Mouse (Mus musculus): ENCODE data around the gene Bcat2.
A peak's percentile ranks its signal among the peaks of the same experiment; 100 is the strongest.

The Bcat2 gene

DNA sequence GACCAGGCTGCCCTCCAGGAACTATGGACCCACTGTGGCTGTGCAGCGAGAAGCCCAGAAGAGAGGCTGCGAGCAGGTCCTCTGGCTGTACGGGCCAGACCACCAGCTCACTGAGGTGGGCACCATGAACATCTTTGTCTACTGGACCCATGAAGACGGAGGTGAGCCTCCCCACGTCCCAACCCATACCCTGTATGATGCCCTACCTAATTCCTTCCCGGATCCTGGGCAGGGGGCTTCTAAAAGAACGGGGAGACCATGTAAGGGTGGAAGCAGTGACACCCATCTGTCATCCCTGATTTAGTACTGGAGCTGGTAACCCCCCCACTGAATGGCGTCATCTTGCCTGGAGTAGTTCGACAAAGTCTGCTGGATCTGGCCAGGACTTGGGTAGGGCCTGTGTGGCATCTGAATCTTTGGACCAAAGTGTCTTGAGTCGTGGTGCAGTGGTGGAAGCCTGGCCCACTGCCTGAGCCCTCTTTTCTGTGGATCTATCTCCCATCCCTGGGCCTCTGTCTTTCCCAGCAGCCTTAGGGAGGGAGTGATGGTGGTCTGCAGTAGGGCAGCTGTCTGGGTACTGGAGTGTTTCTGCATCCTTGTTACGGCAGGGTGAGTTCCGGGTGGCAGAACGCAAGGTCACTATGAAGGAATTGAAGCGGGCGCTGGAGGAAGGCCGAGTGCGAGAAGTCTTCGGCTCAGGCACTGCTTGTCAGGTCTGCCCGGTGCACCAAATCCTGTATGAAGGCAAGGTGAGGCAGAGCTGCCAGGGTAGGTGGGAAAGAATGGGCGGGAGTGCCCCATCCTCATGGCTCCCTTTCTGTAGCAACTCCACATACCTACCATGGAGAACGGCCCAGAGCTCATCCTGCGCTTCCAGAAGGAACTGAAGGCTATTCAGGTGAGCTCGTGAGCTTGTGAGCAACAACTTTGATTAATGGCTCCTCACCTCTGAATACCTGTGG, 18.0 kb downstream of the Bcat2 start:
- no peak for DNase-seq

- peak; percentile 95 for DNase-seq
These were observed 19.2 kb downstream of the Bcat2 start for GRCm38 (mm10) chr7:45589173-45589572.

- DNase-seq: no peak
These were observed 19.9 kb downstream of the Bcat2 start for GRCm38 (mm10) chr7:45589898-45590297.

- no peak for DNase-seq
These were observed 20.9 kb downstream of the Bcat2 start for GRCm38 (mm10) chr7:45590874-45591273.

DNA sequence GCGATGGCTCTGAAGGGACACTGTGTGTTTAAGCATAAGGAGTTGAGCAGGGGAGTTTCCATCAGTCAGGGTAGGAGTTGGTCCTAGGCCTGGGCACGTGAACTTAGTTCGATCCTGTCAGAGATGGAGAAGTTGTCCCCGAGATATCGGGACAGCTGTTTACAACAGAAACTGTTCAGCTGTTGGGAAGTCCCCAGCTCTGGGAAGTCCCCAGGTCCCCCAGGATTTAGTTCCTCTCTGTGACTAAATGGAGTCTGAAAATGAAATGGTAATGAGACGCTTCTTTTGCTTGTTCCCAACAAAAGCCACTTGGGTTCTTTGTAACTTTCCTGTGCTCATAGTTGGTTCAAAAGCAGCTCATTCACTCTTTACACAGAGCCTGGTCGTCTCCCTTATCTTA, 21.9 kb downstream of the Bcat2 start:
- DNase-seq: no peak

DNA sequence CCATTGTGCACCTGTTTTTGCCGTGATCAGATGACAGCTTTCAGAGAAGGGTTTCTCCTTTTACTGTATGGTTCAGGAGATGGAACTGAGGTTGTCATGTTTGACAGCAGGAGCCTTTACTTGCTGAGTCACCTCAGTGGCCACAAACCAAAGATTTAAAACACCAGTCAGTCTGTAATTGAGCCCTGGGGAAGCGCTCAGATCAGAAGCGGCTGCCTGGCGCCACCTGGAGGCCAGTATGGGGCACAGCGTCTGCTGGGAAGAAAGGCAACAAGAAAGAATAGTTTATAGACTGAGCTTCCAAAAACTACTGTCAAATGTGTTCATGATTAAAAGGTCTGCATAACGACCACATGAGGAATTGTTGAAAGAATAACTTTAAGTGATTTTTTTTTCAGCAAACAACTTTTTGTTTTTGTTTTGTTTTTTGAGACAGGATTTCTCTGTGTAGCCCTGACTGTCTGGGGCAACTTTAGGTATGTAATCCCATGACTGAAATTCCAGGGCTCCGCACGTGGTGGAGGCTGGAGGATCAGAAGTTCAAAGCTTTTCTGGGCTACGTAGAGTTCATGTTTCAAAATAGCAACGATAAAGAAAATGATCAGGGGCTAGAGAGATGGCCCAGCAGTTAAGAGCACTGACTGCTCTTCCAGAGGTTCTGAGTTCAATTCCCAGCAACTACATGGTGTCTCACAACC, 23.3 kb downstream of the Bcat2 start:
- DNase-seq: peak; percentile 78

DNA sequence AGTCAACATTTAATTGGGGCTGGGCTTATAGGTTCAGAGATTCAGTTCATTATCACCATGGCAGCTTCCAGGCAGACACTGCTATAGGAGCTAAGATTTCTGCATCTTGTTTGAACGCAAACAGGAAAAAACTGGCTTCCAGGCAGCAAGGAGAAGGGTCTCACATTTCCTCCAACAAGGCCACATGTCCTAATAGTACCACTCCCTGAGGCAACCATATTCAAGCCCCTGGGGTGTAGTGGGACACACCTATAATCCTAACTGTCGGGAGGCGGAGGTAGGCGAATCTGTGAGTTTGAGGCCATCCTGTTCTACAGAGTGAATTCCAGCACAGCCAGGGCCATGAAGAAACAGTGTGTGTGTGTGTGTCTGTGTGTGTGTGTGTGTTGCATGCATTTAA, 25.2 kb downstream of the Bcat2 start:
- DNase-seq: no peak

DNA sequence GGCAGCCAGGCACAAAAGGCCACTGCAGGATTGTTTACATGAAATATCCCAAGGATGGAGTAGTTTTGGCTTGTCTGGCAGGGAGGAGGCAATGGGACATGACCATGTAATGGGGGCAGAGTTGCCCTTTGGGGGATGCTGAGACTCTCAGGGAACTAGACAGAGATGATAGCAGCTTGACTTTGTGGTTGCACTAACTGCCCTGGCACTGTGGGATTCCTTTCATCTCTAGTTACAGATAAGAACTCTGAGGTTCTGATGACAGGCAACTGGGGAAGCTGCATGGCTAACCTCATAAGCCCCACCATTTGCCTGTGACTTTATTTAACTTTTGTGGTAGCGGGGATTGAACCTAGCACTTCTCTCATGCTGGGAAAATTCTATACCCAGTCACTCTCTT, 26.2 kb downstream of the Bcat2 start:
- DNase-seq: no peak

DNA sequence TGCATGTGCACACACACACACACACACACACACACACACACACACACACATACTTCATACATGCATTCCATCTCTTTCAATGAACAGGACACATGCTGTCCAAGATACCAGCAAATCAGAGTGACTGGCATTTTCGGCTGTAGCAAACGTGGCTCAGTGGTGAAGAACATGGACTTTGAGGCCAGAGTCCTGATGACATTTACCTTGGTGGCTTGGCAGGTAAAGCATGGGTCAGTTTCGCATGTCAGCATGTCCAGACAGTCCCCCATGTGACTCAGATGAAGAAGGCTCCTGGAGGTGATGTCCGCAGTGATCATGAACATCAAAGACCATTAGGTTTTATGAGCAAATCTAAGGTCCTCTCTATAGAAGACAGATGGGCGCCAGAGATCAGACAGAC, 27.1 kb downstream of the Bcat2 start:
- no peak for DNase-seq

GRCm38 (mm10) chr7:45597527-45597926, 27.6 kb downstream of the Bcat2 start:
- DNase-seq: no peak

DNA sequence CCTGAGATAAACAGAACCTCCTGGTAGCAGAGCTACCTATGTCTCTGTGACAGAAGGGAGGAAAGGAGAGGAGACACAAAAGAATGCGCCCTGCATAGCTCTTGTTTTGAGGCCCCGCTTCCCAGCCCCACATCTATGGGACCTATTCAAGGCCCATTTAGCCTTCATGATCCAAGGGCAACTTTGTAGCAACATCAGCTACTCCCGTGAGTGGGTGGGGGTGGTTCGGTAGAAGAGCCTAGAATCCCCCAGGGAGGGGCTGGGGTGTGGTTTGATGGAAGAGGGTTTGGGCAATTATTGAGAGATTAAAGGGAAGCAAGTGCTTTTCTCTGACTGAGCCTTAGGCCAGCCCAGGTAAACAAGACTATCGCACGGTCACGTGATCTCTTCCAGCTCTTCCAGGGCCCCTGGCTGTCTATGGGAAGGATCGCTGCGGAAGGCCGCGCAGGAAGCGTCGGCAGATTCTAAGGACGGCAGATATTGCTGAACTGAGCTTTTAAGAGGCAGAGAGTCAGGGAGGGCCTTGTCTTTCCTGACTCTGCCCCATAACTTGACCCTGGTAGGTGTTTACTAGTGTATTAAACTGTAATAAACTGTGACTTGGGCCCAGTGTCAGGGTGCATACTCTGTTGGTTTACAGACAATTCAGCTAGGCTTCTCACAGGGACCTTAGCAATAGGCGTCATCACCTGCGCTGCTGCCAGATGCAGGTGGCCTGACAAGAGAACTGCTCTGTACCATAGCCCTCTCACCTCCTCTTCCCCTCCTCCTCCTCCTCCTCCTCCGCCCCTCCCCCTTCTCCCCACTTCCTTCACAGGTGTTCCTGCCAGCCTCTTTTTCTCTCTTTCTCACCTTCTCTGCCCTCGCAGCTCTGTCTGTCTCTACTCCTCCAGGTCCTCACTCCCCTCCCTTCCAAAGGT, 29.3 kb downstream of the Bcat2 start:
- no peak for DNase-seq

DNA sequence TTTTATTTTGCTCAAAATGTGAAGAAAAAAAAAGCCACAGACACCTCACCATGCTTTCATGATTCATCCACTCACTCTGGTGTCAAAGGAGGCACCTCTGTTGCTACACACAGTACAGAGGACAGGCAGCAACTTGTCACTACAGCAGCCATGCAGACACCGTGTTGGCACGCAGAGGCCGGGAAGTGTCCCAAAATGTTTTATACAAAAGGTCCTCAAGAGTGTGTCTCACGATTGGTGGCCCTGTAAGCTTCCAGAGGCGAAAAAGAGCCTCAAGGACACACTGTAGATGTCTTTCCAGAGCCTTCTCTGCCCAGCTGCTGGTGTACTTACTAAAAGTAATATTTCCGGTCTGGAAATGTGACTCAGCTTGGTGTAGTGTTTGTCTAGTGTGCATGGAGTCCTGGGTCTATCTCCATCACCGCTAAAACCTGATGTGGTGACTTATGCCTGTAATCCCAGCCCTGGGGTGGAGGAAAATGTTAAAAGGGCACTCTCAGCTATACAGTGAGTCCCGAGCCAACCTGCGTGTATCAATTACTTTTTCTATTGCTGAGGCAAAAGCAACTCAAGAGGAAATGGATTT, 35.8 kb downstream of the Bcat2 start:
- DNase-seq: no peak

DNA sequence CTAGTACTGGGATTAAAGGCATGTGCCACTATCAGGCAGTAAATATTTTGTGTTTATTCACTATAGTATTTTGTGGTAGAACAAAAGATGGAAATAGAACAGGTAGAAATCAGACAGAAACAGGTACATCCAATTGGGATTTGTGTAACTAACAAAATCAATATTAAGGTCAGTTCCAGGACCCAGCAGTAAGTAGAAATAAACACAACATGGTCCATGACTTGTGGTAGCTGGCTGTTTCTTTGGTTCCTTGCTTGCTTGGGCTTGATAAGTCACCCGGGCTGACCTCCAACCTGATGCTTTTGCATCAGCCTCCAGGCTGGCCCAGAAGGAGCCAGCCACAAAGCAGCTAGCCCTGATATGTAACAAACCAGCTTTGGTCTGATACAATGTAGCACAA, 39.6 kb downstream of the Bcat2 start:
- no peak for DNase-seq

- DNase-seq: no peak
These were observed 46.3 kb downstream of the Bcat2 start for GRCm38 (mm10) chr7:45616277-45616676.

GRCm38 (mm10) chr7:45617042-45617695, 47.2 kb downstream of the Bcat2 start, which contains the start of gene Fut1:
Fut1 (plus strand) TSS chr7:45617289.
- no peak for DNase-seq

- no peak for DNase-seq
These were observed 48.4 kb downstream of the Bcat2 start for GRCm38 (mm10) chr7:45618316-45618715.

- DNase-seq: no peak
These were observed 49.6 kb downstream of the Bcat2 start for GRCm38 (mm10) chr7:45619592-45619991.

DNA sequence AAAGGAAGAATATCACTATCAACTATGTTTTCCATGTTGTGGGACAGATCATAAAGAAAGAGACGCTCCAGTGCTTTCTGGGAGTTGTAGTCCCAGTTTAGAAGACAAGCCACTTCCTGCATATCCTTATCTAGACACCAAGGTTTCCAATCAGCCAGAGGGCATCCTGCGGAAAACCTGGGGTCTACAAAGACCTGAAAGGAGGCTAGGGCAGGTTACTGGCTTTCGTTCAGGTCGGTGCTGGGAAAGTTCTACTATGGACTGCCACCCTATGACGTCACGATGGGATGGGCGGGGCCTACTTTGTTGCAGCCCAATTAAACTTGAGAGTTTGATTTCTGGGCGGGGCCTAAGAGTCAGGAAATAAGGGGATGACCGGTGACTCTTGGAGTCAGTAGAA, 51.5 kb downstream of the Bcat2 start, which contains the start of gene Izumo1:
Izumo1 (plus strand) TSS at position 369 of the 400 bp plus-strand sequence.
- peak; percentile 57 for DNase-seq

DNA sequence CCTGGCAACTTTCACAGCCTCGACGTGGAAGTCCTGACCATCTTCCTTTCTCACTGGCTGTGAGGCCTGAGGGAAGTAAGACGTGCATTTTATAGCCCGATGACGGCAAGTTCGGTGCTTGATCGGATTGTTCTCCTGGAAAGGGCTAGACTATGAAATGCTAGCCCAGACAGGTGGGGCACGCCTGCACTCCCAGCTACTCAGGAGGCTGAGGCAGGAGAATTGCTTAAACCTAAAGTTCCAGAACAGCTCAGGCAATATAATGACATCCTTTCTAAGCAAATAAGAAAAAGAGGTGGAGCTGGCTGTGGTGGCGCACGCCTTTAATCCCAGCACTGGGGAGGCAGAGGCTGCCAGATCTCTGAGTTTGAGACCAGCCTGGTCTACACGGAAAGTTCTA, 53.6 kb downstream of the Bcat2 start:
- DNase-seq: no peak

DNA sequence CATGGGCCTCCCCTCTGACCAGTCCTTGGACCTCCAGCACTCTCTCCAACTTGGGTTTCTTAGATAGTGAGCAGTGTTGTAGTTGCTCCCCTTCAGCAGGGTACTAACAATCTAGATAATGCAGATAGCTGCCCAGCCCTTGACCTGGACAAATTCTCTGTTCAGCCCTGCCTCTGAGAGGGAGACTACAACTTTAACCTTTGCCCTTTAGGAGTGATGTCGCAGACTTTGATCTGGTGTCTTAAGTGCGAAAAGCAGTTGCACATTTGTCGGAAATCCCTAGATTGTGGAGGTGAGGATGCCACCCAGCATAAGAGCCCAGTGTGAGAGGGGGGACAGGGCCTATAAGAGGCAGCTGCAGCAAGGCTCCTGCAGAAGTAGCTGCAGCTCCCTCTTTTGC, 54.8 kb downstream of the Bcat2 start:
- no peak for DNase-seq

GRCm38 (mm10) chr7:45625481-45625880, 55.5 kb downstream of the Bcat2 start:
- no peak for DNase-seq

DNA sequence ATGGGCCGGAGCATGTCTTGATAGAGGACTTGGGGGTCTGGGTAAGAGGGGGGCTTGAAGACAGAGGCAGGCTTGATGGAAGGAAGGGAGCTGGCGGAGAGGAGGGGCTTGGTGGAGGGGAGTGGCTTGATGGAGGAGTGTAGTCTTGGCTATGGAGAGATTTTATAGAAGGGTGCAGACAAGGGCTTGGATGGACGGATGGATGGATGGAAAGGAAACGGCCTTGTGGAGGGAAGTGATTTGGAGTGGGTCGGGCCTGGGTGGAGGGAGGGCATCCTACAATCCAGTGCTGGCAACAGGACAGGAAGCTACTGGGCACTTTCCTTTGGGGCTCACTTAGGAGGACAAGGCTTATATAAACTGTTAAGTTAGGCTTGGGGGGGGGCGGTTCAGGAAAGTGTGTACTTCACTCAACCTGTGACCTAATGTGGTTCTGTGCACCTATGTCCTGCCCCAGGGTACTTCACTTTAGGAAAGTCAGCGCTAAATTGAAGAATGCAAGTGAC, 56.7 kb downstream of the Bcat2 start:
- DNase-seq: peak; percentile 46

Measured in lung, postnatal 14 days (tissue).